Mouse (Mus musculus) midbrain, embryonic 16.5 days (tissue): ENCODE measurements around the gene Mok. TPM values are rescaled to one million over a fixed set of nuclear protein-coding genes. Genes with fewer than 3 reads are reported as not detected.

Experiments used
- ATAC-seq: fragments of 200-750 bp; cut with Nextera tagmentation; 2 replicates; pipeline ENCODE4 v1.8.0; 2017; ENCODE audit warnings: moderate TSS enrichment
- H3K27ac ChIP-seq: fragments of 300-500 bp; sonication (generic); 2 replicates; pipeline ENCODE4 v1.5.1; 2014; ENCODE audit warnings: mild to moderate bottlenecking, low read length, mixed read lengths
- H3K27me3 ChIP-seq: fragments of 300-500 bp; sonication (generic); 2 replicates; pipeline ENCODE4 v1.6.1; 2014; ENCODE audit warnings: low read depth, low read length, mixed read lengths; ENCODE audit not compliant: control insufficient read depth, insufficient read depth
- H3K36me3 ChIP-seq: fragments of 300-500 bp; sonication (generic); 2 replicates; pipeline ENCODE4 v1.6.1; 2014; ENCODE audit warnings: mild to moderate bottlenecking, low read length, moderate library complexity, mixed read lengths; ENCODE audit not compliant: control insufficient read depth, insufficient read depth
- H3K4me1 ChIP-seq: fragments of 300-500 bp; sonication (generic); 2 replicates; pipeline ENCODE4 v1.6.1; 2014; ENCODE audit warnings: mild to moderate bottlenecking, low read length, mixed read lengths; ENCODE audit not compliant: control insufficient read depth, insufficient read depth
- H3K4me2 ChIP-seq: fragments of 300-500 bp; sonication (generic); 2 replicates; pipeline ENCODE4 v1.6.1; 2014; ENCODE audit warnings: mild to moderate bottlenecking, low read length, mixed read lengths
- H3K4me3 ChIP-seq: fragments of 300-500 bp; sonication (generic); 2 replicates; pipeline ENCODE4 v1.5.1; 2014; ENCODE audit warnings: low read depth, mild to moderate bottlenecking, low read length, moderate library complexity, mixed read lengths
- H3K9ac ChIP-seq: fragments of 300-500 bp; sonication (generic); 2 replicates; pipeline ENCODE4 v1.6.1; 2014; ENCODE audit warnings: low read depth, low read length, mixed read lengths
- H3K9me3 ChIP-seq: fragments of 300-500 bp; sonication (generic); replicated peaks from 2 replicates; pipeline ENCODE4 v1.6.1; 2014; ENCODE audit warnings: mild to moderate bottlenecking, low read length, mixed read lengths; ENCODE audit not compliant: control insufficient read depth, poor library complexity, severe bottlenecking
- WGBS: fragments of 180-500 bp; shearing (Covaris S2); extraction: QIAGEN DNeasy Blood & Tissue Kit; methylation state at CpG from one replicate; pipeline ENCODE4 v1.1.7; 2014; 5-methylcytosine and 5-hydroxymethylcytosine counted together
- polyA plus RNA-seq: library from polyadenylated mRNA; unstranded; fragments of >200 nt; fragmentation: Nextera tagmentation; extraction: Ambion mirVana; gene quantifications from 2 replicates; pipeline ENCODE4 v1.2.1, GENCODE M21; 2015

Gene Mok
- 16.1 and 17.9 TPM in 2 replicates for polyA plus RNA-seq

- H3K27ac ChIP-seq = peak within 1 kb of the TSS; percentile 65
- ATAC-seq = peak; percentile 86
These were observed at the start of gene Mok for GRCm38 (mm10) chr12:110840348-110841198. Gene Mok (minus strand): TSS chr12:110840939.

GRCm38 (mm10) chr12:110889036-110890020 lies 48.6 kb upstream of the Mok start, which contains the start of the genes Cinp and Tecpr2:
Gene Cinp (minus strand): TSS chr12:110889145.
Gene Tecpr2 (plus strand): TSS chr12:110889264.
- Histone ChIP-seq H3K9me3 (no peaks in the 10 kb centered on the region), H3K27me3 (no peaks in the 10 kb centered on the region), H3K4me1 (peaks cover 22% of the 10 kb centered on the region), H3K4me2 (peak within 1 kb of the TSS; percentile 92), H3K4me3 (peak within 1 kb of the TSS; percentile 69), H3K27ac (peak within 1 kb of the TSS; percentile 91), H3K36me3 (no peaks in the 10 kb centered on the region), H3K9ac (peak within 1 kb of the TSS; percentile 90)
- peak; percentile 99 for ATAC-seq
- under 1% methylated on average over 63 of the region's 74 CpGs for WGBS

More at GRCm38 (mm10) chr12:110840348-110841198, at the start of gene Mok:
- Histone ChIP-seq H3K9me3 (no peaks in the 10 kb centered on the region), H3K36me3 (no peaks in the 10 kb centered on the region), H3K4me2 (peak within 1 kb of the TSS; percentile 58), H3K27me3 (peaks cover 13% of the 10 kb centered on the region), H3K9ac (peak within 1 kb of the TSS; percentile 65), H3K4me3 (peak within 1 kb of the TSS; percentile 59), H3K4me1 (peaks cover 12% of the 10 kb centered on the region)
- under 1% methylated on average over 69 of the region's 71 CpGs for WGBS

GRCm38 (mm10) chr12:110888606-110889005 lies 47.9 kb upstream of the Mok start:
- Histone ChIP-seq H3K4me2 (peak overlapping the region; percentile 82), H3K9me3 (no peaks in the 10 kb centered on the region), H3K27me3 (no peaks in the 10 kb centered on the region), H3K4me1 (peaks cover 22% of the 10 kb centered on the region), H3K36me3 (0 out of 2 replicates have a peak, but pooled peaks cover under 1% of the 10 kb centered on the region), H3K9ac (peak overlapping the region; percentile 62), H3K27ac (peak overlapping the region; percentile 43; the same call in 1 of the 2 replicates), H3K4me3 (peak overlapping the region; percentile 69)
- under 1% methylated on average over 25 of the region's 25 CpGs for WGBS
- peak; percentile 79; the same call in 1 of the 2 replicates for ATAC-seq

- H3K27ac ChIP-seq = no peak overlapping the region
These were observed 47.4 kb upstream of the Mok start for GRCm38 (mm10) chr12:110888106-110888505.

GRCm38 (mm10) chr12:110885251-110885650 lies 44.5 kb upstream of the Mok start:
- no peaks in the 10 kb centered on the region for H3K27me3 ChIP-seq
- WGBS = 91% methylated on average over 2 of the region's 2 CpGs
- H3K36me3 ChIP-seq = peaks cover 11% of the 10 kb centered on the region; the same call in 1 of the 2 replicates
- H3K9me3 ChIP-seq = no peaks in the 10 kb centered on the region
- no peak overlapping the region for H3K4me2 ChIP-seq
- peaks cover 16% of the 10 kb centered on the region for H3K4me1 ChIP-seq
- no peak overlapping the region for H3K27ac ChIP-seq
- no peak overlapping the region for H3K9ac ChIP-seq
- H3K4me3 ChIP-seq = no peak overlapping the region
- no peak for ATAC-seq

More at GRCm38 (mm10) chr12:110888106-110888505, 47.4 kb upstream of the Mok start:
- no peaks in the 10 kb centered on the region for H3K27me3 ChIP-seq
- H3K9ac ChIP-seq = peak overlapping the region; percentile 62
- H3K36me3 ChIP-seq = peaks cover 3% of the 10 kb centered on the region; the same call in 1 of the 2 replicates
- H3K4me2 ChIP-seq = peak overlapping the region; percentile 82
- H3K9me3 ChIP-seq = no peaks in the 10 kb centered on the region
- ATAC-seq = no peak
- H3K4me3 ChIP-seq = peak overlapping the region; percentile 69
- WGBS = 47% methylated on average over 12 of the region's 12 CpGs
- peaks cover 22% of the 10 kb centered on the region for H3K4me1 ChIP-seq

GRCm38 (mm10) chr12:110882291-110882690 lies 41.6 kb upstream of the Mok start:
- no peak for ATAC-seq
- H3K9me3 ChIP-seq = no peaks in the 10 kb centered on the region
- no peak overlapping the region for H3K9ac ChIP-seq
- 88% methylated on average over 7 of the region's 7 CpGs for WGBS
- H3K4me3 ChIP-seq = no peak overlapping the region
- H3K4me2 ChIP-seq = no peak overlapping the region
- no peaks in the 10 kb centered on the region for H3K27me3 ChIP-seq
- H3K36me3 ChIP-seq = peaks cover 16% of the 10 kb centered on the region; the same call in 1 of the 2 replicates
- no peak overlapping the region for H3K27ac ChIP-seq
- no peaks in the 10 kb centered on the region for H3K4me1 ChIP-seq

GRCm38 (mm10) chr12:110875351-110875750 lies 34.6 kb upstream of the Mok start:
- Histone ChIP-seq H3K9me3 (no peaks in the 10 kb centered on the region), H3K27ac (no peak overlapping the region), H3K36me3 (peaks cover 27% of the 10 kb centered on the region), H3K4me1 (no peaks in the 10 kb centered on the region), H3K4me2 (no peak overlapping the region), H3K4me3 (no peak overlapping the region), H3K9ac (no peak overlapping the region), H3K27me3 (no peaks in the 10 kb centered on the region)
- 92% methylated on average over 2 of the region's 2 CpGs for WGBS
- ATAC-seq = no peak

- no peaks in the 10 kb centered on the region for H3K4me1 ChIP-seq
- H3K9ac ChIP-seq = no peak overlapping the region
- no peak overlapping the region for H3K4me2 ChIP-seq
- 96% methylated on average over 5 of the region's 5 CpGs for WGBS
- H3K36me3 ChIP-seq = peaks cover 33% of the 10 kb centered on the region
- no peak for ATAC-seq
- no peak overlapping the region for H3K27ac ChIP-seq
- H3K27me3 ChIP-seq = no peaks in the 10 kb centered on the region
- H3K4me3 ChIP-seq = no peak overlapping the region
- H3K9me3 ChIP-seq = no peaks in the 10 kb centered on the region
These were observed 30.5 kb upstream of the Mok start for GRCm38 (mm10) chr12:110871247-110871646.
